Mouse (Mus musculus): ENCODE results near the gene Rapgef1.

DNA sequence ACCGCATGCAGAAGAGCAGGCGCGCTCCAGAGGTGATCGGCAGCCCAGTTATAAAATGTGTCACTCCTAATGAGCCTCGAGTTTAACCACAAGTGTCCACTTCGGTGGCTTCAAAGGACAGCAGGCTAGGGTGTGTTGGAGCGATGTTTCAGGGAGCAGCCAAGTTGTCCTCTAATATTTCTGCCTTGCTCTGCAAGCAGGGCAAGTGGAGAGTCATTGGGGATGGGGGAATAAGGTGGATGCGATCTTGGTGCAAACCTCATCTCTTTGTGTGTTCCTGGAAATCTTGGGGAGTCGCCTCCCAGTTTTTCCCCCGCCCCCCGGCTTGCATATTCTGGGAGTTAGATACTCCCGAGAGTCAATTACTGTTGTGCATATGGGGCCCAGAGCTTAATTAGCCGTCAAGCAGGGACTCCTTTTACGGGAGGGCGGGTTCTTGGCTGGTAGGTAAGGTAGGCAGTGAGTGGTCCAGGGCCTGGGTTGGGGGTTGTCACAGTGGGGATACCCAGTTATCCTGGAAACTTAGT lies 844 bp downstream of the Rapgef1 start:
- TF ChIP-seq CHD2 (IDR thresholded peaks at IDR 0.05; ENCODE audit: low read depth, low read length) (no peak), ZC3H11A (IDR thresholded peaks at IDR 0.05; ENCODE audit: borderline replicate concordance, low read depth, low read length) (no peak), MAFK (IDR thresholded peaks at IDR 0.05; ENCODE audit: insufficient read depth, low read depth, low read length) (no peak)

All from ES-E14 (cell line).